Mouse (Mus musculus): ENCODE results near the gene Ppp1r10.
"Not testable (repeated sequence)": the region's sequence is repeated elsewhere in the genome, so short reads cannot be mapped to it uniquely, and the experiment has no call there.

Ppp1r10 gene

DNA sequence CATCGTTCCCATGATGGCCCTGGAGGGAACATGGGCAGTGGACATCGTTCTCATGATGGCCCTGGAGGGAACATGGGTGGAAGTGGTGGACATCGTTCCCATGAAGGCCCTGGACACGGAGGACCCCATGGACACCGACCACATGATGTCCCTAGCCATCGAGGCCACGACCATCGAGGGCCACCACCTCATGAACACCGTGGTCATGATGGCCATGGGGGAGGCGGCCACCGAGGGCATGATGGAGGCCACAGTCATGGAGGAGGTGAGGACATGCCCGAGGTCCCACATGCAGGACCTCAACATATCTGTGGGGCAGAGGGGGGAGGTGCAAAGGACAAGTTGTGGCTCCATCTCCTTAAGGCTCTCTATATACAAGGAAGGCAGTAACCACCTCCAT lies 14.4 kb downstream of the Ppp1r10 start:
- DNase-seq (ENCODE audit: inconsistent ontology term): no peak

DNA sequence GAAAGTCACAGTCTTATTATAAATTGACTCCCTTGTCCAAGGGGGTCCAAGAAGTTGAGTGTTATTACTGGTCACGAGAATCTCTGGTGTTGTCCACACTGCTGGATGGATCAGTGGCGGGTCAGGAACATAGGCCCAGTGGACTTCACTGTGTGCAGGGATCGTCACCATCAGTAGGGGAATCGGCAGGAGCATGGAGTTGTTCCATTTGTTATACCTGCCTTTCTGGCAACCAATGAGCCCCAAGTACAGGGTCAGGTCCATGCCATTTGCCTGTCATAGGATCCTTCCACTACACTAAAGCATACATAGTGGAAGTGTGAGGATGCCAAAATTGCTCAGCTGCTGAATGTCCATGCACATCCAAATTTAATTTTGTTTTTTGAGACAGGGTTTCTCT lies 16.4 kb downstream of the Ppp1r10 start:
- no peak for DNase-seq (ENCODE audit: inconsistent ontology term)

DNA sequence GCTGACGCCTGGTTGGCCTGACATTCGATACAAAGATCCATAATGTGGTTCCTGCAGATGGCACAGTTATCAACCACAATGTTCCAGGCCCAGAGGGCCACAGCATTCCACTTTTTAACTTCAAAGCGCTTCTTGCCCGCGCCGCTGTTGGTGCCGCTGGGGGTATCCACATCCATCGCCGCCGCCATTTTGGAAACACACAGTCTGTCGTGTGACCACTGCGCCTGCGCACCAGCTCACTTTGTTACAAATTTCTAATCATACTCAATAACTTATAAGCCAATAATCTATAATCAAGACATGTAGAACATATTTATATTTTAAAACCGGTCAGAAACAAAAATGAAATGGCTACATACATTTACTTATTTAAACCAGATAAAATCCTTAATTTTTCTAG lies 19.5 kb downstream of the Ppp1r10 start:
- not testable (repeated sequence) for DNase-seq (ENCODE audit: inconsistent ontology term)

DNA sequence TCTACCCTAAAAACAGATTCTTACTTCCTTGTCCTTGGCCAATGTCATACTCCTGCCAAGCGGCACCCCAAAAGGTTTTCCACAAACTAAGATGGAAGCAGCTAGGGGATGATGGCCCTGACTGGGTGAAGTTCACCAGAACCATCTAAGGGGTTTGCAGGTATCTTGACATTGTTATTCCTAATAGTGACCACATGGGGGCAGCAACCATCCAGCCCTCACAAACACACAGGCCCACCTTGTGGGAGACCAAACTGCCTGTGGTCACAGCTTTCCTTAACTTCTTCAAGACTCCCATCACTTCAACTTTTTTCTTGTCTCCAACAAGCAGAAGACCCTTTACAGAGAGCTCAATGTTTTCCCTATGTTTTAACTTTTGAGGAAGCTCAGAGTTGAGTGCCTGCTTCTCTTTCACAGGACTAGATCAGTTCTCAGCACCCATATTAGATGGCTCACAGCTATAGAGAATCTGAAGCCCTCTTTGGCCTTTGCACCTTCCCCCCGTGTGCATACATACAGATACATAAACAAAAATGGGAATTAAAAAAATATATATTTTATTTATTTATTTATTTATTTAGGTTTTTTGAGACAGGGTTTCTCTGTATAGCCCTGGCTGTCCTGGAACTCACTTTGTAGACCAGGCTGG lies 21.6 kb downstream of the Ppp1r10 start:
- DNase-seq (ENCODE audit: inconsistent ontology term): peak; percentile 41

DNA sequence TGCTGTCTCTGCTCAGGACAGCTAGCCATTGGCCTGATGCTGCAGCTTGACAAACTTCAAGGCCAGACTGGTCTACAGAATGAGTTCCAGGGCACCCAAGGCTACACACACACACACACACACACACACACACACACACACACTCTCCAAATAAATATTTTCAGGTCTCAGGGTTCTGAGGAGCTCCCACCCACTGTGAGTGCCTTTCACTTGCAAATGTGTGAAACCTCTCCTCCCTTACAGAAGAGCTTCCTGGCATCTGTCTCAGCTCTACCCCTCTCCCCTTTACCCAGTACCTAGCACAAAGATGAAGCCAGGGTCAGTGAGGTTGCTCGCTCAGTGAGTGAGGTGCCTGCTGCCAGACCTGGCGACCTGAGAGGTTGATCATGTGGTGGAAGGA lies 22.9 kb downstream of the Ppp1r10 start:
- DNase-seq (ENCODE audit: inconsistent ontology term): no peak

DNA sequence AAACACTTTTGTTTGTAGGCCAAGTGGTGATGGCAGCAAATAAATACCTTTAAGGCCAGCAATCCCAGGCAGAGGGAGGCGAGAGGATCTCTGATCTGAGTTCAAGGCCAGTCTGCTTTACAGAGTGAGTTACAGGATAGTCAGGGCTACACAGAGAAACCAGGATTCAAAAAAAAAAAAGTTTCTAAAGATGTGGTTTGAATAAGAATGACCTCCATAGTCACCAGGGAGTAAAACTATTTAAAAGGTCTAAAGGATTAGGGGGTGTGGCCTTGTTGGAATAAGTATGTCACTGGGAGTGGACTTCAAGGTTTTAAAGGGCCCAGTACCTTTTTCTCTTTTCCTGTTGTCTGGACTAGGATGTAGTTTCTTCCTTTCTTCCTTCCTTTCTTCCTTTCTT lies 23.7 kb downstream of the Ppp1r10 start:
- DNase-seq (ENCODE audit: inconsistent ontology term): no peak

DNA sequence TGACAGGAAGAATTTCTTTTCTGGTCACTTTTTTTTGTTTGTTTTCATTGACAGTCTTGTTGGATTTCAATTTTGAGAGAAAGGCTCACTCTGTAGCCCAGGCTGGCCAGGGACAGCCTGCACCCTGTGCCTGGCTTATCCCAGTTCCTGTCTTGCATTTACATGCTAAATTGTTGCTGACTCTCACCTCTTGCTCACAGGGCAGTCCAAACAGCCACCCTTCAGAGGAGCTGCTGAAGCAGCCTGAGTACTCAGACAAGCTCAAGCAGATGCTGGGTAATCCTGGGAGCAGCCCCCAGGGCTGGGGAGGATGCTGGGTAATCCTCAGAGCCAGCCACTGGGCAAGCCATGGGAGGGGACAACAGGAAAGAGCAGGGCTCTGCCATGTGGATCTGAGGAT lies 34.7 kb downstream of the Ppp1r10 start:
- not testable (repeated sequence) for DNase-seq (ENCODE audit: inconsistent ontology term)

DNA sequence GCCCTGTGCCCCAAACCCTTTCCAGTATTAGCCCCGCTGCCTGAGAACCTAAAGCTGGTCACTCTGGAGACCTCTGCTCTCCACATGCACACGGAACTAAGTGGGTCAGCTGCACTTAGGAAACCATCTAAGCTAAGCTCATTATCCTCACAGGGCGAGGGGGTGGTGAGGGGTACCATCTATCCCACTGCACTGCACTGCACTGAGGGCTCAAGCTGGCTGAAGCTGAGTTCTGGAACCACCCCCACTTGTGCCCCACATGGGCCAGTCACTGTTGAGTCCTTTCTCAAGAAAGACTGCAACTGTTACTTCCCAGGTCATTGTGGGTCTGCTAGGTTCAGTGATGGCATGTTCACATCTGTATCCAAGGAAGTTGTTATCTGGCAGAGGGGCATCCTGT lies 36.3 kb downstream of the Ppp1r10 start:
- DNase-seq (ENCODE audit: inconsistent ontology term): not testable (repeated sequence)

DNA sequence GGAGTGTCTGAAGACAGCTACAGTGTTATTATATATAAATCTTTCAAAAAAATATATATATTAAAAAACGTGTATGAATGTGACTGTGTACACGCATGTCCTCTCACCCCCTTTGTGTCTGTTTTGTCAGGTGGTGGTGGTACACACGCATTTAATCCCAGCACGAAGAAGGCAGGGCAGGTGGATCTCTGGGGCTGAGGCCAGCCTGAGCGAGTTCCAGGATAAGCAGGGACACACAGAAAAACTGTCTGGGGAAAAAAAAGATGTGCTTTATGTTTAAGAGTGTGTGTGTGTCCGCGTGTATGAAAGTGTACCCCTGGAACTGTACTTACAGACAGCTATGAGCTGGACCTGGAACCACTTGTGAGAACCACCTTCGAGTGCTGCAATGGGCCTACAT lies 38.4 kb downstream of the Ppp1r10 start:
- DNase-seq (ENCODE audit: inconsistent ontology term): no peak

DNA sequence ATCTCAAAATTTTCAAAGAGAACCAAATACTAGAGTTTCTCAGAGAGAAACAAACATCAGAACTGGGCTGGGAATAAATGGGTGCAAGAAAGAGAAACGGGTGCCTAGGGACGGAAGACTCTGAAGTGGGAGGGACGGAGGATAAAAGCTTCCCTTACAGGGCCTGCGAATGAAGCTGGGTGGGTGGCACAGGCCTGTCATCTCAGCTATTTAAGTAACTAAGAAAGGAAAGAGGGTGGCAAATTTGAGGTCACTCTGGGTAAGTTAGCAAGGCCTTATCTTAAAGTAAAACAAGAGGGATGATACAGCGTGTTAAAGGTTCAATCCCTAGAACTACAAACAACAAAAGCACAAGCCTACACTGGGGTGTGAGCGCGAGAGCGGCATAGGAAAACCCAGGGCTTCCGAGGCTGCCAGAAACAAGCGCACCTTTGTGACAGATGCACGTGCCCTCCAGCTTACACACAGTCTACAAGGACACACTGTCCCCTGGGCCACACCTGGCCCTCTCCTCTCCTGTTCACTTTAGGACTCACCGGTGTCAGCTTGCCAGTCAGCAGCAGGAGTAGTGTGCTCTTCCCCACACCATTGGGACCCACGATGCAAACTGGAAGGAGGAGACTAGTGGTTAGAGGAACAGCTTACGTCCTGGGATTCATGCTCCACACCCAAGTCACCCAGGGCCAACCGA lies 42.4 kb downstream of the Ppp1r10 start:
- DNase-seq (ENCODE audit: inconsistent ontology term): no peak

DNA sequence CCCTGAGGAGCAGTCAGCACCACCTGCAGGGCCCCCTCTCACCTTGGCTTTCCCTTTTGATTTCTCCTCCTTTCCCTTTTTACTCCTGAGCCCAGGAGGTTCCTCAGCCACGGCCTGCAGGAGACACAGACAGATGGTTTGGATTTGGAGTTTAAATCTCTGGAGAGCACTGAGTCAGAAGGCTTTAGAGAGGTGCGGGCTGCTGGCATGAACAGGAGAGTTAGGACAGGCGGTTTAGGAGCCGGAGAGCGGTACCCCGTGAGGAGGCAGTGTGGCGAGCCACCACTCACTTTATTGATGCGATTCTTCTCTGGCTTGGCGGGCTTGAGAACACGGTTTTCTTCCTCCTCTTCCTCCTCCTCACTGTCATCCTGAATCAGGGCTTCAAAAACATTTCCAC lies 47.0 kb downstream of the Ppp1r10 start:
- no peak for DNase-seq (ENCODE audit: inconsistent ontology term)

DNA sequence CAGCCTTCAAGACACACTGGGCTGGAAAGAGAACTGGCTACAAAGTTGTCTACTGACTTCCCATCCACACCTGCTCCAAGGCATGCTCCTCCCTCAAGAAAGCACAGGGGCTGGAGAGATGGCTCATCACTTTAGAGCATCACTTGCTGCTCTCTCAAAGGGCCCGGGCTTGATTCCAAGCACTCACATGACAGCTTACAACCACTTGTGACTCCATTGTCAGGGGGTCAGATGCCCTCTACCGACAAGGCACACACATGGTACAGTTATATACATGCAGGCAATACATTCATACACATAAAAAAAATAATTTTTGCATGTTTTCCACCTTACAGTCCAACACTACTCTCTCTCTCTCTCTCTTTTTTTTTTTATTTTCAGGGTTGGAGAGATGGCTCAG lies 51.4 kb downstream of the Ppp1r10 start:
- DNase-seq (ENCODE audit: inconsistent ontology term): no peak

DNA sequence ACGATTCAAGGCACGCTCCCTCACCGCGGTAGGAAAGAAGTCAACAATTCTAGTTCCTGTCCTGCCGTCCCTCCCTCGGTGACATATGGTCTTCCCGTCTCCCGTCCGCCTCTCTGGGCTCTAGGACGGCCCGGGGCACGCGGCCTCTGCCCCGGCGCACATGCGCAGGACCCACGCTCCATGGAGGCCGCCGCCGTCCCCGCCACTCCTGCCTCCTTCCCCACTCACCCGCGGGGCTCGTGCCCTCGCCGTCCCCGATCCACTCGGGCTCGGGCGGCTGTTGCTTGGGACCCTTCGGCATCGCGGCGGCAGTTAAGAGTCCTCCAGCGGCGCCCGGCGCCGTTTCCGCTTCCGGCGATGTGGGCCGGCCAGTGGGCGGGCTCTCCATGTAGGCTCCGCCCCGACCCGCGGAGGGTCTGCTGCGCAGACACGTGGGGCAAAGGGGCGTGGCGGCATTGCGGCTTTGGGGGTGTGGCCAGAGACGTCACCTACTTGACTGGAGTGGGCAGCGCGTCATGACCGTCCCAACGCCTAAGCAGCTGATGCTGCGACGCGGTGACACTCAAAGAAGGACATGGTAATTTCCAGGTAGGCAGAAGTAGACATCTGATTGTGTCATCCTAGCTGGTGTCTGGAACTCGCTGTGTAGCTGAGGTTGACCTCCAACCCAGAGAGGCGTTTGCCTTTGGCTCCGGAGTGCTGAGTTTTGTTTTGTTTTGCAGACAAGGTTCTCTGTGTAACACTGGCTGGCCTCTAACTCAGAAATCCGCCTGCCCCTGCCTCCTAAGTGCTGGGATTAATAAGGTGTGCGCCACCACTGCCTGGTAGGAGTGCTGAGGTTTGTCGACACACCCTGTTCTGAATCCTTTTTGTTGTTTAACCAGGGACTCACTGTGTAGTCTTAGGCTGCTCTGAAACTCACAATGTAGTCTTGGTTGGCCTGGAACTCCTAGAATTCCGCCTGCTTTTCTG lies 53.5 kb downstream of the Ppp1r10 start, which contains the start of gene Abcf1:
Gene Abcf1 (minus strand): TSS at position 344 of the 972 bp plus-strand sequence.
- peak; percentile 98 for DNase-seq (ENCODE audit: inconsistent ontology term)

DNA sequence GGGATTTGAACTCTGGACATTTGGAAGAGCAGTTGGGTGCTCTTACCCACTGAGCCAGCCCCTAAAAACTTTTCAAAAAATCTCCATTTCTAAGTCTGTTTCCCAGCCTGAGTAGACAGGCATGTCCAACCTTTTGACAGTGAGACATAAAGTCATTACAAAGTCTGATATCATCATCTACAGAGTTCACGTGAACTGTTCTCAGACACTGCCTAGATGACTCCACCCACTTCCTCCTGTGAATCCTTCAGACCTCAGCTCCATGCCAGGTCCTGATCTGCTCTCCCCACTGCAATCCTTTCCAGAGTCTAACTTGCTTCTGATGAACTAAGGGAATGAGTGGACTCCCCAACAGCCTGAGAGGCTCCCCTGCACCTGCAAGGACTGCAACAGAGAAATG lies 55.9 kb downstream of the Ppp1r10 start:
- DNase-seq (ENCODE audit: inconsistent ontology term): no peak

DNA sequence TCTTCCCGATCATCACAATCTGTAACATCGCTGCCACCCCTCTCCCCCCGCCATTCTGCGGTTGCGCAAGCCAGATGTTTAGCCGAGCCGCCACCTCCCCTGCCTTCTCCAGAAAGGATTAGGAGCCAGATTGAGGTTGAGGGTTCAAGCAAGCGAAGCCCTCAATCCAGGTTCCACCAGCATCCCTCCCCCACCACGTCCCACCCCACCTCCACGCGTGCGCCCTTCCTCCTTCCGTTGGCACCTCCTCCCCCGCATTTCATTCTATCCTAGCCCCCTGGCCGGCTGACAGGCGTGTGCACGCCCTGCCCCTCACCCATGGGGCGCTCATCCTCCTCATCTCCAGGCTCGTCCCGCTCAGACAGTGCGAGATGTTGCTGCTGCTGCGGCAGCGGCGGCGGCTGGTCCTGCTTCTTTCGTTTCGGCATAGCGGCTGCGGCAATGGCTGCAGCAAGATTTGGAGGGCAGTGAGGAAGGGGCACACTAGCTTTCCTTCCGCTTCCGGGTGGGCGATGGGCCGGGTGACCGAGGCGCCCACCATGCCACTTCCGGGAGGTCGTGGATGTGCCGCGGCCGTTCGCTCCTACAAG lies 62.7 kb downstream of the Ppp1r10 start:
- DNase-seq (ENCODE audit: inconsistent ontology term): no peak

DNA sequence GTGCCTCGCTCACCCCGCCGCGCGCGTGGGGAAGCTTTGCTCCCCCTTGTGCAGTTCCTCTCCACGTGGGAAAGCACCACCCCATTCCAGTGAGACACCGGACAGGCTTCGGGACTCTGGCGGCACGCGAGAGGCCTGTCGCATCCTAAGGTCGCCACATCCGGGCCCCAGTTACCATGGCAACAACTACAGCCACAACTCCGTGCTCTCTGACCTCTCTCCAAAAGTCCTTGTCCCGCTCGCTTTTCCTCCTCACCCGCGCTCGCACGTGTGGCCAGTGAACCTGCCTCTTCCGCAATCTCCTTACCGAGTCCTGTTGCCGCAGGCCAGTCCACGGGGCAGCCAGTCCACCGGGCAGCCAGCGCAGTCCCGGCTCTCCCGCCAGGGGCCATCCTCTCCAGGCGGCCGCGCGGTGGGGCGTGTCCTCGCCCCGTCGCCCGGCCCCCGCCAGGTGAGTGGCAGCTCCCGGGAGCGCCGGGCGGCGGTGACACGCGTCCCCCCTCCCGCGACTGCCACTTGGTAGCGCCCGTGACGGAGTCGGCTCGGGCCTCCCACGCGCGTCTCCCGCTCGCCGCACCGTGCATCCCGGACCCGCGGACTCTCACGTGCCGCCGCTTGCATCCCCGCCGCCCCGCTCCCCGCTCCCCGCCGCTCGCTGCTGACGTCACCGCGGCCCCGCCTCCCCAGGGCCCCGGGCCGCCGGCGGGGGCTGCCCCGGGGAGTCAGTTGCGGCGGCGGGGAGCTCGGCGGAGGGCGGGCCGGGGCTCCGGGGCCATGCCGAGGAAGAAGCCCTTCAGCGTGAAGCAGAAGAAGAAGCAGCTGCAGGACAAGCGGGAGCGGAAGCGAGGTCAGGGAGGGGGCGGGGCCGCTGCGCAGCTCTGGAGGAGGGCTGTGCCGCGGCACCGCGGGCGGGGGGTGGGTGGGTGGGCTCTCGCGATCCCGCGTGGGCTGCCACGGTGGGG lies 63.4 kb downstream of the Ppp1r10 start, which contains the start of the genes Gnl1 and Prr3:
Gene Gnl1 (plus strand): TSS at position 451 of the 962 bp plus-strand sequence.
Gene Prr3 (minus strand): TSS at position 836 of the 962 bp plus-strand sequence.
- peak; percentile 96 for DNase-seq (ENCODE audit: inconsistent ontology term)

DNA sequence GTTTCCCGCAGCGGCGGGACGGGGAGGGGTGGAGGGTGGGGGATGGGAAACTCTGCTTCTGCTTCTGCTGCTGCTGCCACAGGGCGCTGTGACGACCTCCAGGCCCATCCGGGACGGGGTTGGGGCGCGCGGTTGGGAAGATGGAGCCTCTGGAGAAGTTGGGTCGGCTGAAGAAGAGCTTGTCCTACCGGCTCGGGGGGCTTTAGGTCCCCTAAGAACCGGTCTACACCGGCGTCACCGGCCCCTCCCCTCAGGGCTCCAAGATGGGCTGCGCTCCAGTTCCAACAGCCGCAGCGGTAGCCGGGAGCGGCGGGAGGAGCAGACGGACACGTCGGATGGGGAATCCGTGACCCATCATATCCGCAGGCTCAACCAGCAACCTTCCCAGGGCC lies 64.1 kb downstream of the Ppp1r10 start:
- peak; percentile 63 for DNase-seq (ENCODE audit: inconsistent ontology term)

DNA sequence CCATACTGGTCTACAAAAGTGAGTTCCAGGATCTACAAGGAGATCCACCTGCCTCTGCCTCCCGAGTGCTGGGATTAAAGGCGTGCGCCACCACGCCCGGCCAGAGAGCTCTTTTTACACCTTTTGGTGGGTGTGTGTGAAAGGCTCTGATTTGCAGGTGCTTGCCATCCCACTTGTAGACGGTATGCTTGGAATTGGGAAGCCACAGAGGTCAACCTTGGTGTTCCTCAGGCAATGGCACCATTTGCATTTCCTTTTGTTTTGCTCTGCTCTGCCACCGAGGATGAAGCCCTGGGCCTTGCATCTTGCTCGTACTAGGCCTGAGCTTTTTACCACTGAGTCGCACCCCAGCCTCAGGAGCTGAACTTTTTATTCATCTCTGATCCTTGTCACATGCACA lies 65.5 kb downstream of the Ppp1r10 start:
- no peak for DNase-seq (ENCODE audit: inconsistent ontology term)
